Mouse (Mus musculus): ENCODE data around the gene Rxrb. TPM values are rescaled to one million over a fixed set of nuclear protein-coding genes. Genes with fewer than 3 reads are reported as not detected.
A peak's percentile ranks its signal among the peaks of the same experiment; 100 is the strongest.

Gene Rxrb
- total RNA-seq, 2 experiments from 2014 or later: 43.6 to 49.4 TPM

DNA sequence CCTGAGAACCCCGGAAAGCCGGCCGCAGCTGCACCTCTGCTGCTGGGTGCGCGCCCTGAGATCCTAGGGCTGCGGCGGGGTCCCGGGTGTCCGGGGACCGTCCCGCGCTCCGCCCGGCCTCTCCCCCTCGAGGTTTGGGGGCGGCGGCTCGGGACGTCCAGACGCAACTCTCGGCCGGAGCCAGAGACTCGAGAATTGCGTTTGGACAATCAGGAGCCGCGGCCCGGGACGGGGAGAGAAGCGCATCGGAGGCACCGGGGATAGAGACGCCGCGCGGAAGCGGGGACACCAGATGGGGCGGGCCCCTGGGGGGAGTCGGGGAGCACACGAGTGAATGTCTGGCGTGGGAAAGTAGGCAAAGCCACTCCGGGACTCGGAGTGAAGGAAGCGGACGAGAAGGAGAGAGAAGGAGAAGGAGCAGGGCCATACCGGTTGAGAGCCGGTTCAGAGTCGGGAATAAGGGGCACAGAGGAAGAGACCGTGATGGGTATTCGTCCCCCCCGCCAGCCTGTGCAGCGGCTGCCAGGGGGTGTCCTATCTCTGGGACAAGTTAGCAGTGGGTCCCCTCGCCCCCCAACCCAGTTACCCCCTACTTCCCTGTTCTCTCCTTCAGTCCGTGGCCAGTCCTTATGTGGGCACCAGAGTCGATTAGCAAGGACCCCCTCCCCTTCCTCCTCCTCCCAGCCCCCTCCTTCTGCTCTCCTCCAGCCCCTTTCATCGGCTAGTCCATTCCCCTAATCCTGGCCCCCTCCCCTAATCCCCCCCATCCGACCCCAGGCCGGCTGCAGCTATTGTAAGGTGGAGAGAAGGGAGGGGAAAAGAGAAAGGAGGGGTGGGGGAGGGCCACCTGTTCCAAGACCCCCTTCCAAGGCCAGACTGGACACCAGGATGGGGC is 6.5 kb upstream of the Rxrb start:
- peak in 1 of 2 experiments; percentile 68 for DNase-seq (ENCODE audit: low spot score in 2 of 2)

DNA sequence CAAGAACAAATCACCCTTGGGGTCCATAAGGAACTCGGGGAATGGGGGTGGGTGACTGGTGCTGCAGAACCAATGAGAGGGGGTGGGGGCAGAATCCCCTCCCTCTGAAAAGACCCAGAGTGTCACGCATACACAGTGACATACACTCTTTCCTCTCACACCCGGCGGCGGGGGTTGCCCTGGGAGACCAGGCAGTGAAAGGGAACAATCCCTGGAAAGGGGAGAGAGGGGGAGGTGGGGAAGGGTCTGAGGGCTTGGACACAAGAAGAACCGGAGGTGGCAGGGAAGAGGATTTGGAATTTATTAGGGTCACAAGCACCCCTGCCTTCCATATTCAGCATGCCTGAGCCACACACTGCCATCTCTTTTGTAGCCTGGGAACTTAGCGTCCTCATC is 5.9 kb upstream of the Rxrb start:
- peak in 1 of 2 experiments; percentile 23 for DNase-seq (ENCODE audit: low spot score in 2 of 2)

DNA sequence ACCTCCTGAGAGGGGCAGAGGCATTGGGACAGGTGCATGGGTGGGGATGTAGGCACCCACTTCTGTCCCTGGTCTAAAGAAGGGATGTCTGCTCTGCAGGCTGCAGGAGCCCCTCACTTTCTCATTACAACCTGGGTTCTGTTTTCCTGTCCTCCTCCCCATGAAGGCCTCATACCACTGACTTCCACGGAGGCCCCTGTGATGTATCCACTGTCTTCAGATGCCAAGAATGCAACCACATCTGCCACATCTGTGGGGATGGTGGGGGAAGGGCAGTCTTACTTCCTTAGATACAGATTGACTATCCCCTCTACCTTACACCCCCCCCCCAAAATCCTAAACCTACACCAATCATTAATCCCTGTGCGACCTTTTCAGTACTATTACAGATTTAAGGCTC is 5.4 kb upstream of the Rxrb start:
- no peak for DNase-seq (ENCODE audit: low spot score in 2 of 2)

DNA sequence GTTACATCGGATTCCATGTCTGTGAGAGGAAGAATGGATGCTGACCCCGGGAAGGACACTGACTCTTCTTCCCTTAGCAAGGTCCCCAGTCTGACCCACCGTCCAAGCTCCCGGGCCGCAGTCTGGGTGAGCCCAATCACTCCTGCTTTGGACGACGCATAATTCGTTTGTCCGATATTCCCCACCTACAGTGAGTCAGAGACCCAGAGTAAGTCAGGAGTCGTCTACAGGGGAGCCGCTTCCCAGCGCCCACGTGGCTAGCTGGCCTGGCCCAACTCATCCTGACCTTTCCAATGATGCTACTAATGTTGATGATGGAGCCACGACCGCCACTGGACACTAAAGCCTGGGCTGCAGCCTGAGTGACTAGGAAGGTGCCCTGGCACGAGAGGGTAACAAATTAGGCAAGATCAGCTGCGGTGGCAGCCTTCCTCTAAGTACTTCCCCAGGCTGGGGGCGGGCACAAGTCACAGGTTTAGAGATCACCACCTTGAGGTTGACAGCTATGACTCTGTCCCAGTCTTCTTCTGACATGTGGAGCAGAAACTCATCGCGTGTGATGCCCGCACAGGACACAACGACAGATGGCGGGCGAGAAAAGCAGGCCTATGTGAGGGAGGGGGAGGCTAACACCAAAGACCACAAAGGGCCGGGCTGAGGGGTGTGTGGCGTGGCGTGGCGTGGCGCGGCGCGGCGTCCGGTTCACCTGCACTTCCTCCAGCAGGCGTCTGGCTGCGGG is 4.5 kb upstream of the Rxrb start:
- peak in 1 of 2 experiments; percentile 18 for DNase-seq (ENCODE audit: low spot score in 2 of 2)

DNA sequence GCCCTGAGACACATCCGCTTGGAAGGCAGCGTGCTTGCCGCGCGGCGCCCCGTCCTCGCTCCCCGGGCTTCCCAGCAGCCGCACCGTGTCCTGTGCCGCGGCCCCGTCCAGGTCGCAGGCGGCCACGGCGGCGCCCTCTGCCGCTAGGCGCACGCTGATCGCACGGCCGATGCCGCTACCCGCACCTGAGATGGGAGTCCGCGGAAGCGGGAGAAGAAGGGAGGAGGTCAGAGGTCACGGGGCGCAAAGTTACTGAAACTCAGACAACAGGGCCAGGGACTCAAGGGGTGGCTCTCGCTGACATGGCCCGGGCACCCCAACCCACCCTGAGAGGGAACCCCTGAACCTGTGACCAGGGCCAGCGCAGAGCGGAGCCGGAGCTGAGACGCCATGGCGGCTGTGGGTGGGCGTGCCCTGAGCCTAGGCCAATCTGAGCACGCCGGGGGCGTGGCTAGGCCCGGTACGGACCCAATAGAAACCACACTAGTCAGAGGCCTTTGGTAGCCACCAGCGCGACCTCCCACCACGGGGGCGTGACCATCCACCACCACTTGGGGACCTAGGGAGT is 3.9 kb upstream of the Rxrb start, which contains the start of gene H2-Ke6:
H2-Ke6 (minus strand) TSS at position 405 of the 568 bp plus-strand sequence.
- DNase-seq (ENCODE audit: low spot score in 2 of 2): peak; percentile 88 to 93

DNA sequence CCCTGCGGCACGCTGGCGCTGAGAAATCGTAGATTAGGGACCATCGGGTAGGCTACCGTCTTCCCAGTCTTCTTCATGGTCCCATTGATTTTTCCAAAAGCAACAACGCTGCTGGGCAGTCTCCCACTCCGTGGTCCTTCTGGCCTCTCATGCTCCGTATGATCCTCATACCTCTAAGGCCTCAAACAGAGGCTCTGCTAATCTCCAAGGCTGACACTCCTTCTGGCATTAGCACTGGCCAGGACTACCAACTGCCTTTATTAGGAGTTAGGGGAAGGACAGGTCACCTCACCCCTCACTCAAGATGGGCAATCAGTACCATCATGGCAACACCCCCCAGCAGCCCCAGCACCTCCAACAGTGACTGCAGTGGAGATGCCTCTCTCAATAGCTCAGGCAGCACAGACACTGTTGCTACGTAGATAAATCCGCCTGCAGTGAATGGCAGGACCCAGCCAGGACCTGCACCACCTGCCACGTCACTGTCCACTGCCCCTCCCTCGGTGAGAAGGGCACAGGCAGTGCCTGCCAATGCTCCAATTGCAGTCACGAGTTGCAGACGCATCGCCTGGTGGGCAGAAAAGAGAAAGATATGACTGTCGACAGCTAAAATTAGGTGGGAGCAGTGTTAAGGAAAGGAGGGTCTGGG is 3.0 kb upstream of the Rxrb start:
- DNase-seq (ENCODE audit: low spot score in 2 of 2): no peak

DNA sequence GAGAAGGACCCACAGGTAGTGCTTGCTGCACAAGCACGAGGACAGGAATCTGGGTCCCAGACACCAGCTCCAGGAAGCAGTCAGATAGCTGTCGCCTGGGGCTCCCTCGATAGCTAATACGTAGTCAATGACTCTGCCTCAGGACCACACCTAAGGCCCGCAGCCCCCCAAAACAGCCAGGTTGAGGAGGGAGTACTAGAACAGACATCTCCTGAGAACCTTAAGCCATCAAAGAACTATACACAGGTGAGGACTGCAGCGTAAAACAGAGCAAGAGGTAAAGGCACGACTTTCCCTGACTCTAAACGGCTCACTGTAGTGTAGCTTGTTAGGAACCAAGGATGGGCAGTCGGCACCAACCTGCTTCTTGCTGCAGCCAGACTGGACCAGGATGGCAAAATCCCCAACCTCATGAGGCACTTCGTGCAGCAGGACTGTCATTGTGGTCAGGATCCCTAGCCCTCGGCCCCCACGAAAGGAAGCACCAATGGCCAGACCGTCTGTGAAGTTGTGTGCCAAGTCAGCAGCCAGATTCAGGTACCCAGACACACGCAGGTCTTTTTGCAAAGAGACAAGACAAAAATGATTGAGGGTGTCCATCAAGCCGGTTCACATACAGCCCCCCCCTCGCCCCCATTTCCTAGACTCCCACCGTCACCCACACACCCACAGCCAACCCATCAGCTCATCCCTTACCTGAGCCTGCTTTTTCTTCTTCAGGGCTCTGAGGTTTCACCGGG is 2.3 kb upstream of the Rxrb start:
- no peak for DNase-seq (ENCODE audit: low spot score in 2 of 2)

DNA sequence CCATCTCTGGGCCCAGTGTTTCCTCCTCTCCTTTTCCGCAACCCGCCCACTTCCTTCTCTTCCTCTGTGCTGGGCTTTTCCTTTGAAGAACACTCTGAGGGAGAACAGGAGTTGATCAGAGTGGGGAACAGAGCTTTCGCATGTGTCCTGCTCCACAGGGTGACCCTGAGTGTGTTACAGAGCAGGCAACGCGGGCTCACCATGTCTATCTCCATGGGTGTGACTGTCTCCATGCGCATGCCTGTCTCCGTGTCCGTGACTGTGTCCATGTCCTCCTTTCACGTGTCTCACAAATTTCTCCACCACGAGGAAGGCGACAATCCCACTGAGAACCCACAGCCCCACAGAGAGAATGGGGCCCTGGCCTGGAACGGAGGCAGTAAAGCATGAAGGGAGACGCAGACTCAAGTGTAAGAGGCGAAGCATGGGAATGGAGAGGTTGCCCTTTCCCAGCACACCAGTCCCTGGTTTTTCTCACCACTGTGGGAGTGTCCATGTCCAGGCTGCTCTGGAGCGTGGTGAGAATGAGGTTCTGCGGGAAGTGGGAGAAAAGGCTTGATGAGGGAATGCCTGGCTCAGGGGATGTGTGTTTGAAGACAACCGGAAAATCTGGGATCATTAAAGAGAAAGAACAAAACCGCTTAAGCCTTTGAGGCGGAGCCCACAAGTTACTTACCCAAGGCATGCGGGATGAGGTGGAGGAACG is 1.6 kb upstream of the Rxrb start:
- DNase-seq (ENCODE audit: low spot score in 2 of 2): no peak

DNA sequence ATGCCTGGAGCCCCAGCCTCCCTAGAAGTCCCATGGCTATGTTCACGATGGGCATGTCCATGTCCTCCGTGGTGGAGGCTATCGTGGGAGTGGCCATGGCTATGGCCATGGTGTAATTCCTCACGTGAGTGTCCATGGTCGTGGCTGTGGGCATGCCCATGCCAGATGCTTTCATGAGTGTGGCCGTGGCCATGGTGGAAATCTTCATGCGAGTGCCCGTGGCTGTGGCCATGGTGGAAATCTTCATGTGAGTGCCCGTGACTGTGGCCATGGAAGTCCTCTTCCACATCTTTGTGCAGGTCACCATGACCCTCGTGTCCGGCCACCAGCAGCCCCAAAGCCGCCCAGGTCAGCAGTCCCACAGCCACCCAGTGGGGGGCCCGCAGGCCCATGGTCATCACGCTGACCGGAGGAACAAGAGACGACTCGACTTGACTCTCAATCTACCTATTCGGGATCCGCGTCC is 718 bp upstream of the Rxrb start:
- peak in 1 of 2 experiments; percentile 37 for DNase-seq (ENCODE audit: low spot score in 2 of 2)

DNA sequence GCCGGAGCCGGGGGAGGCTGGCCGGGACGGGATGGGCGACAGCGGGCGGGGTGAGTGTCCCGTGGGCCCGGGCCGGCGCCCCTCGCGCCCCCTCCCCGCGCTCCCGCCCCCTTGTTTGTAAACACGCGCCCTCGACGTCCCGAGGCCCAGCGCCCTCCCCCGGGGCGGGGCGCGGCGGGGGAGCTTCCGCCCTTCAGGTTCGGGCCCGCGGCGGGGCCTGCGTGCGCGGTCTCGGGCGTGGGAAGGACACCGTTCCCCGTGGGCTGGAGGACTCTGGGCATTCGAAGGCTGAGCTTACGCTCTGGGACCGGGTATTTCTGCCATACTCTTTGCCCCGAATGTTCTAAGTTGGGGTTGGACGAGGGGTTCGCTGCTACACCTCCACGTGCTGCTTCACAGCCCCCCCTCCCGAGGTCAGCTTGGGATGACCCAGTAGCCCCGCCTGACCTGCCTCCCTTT is 591 bp downstream of the Rxrb start:
- DNase-seq (ENCODE audit: low spot score in 2 of 2): peak in 1 of 2 experiments; percentile 69

DNA sequence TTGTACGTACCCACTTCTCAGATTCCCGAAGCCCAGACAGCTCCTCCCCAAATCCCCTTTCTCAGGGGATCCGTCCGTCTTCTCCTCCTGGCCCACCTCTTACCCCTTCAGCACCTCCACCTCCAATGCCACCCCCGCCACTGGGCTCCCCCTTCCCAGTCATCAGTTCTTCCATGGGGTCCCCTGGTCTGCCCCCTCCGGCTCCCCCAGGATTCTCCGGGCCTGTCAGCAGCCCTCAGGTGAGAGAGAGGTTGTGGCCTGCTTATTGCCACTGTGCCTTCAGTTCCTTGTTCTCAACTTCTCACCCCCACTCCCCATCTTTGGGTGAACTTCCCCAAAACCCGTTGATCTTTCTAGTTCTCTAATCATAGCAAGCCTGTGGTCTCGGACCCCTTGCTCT is 1.2 kb downstream of the Rxrb start:
- DNase-seq (ENCODE audit: low spot score in 2 of 2): peak in 1 of 2 experiments; percentile 36

DNA sequence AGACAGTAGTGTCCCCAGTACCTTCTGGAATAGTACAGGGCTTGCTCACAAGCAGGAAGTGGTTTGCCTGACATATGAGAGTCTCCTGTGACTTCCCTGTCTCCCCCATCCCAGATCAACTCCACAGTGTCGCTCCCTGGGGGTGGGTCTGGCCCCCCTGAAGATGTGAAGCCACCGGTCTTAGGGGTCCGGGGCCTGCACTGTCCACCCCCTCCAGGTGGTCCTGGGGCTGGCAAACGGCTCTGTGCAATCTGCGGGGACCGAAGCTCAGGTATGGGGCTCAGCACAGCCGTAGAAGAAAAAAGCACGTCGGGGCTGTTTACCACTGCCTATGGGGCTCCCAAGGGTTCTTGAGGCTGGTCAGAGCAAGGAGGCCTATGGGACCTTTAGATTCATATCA is 1.8 kb downstream of the Rxrb start:
- peak in 1 of 2 experiments; percentile 20 for DNase-seq (ENCODE audit: low spot score in 2 of 2)

DNA sequence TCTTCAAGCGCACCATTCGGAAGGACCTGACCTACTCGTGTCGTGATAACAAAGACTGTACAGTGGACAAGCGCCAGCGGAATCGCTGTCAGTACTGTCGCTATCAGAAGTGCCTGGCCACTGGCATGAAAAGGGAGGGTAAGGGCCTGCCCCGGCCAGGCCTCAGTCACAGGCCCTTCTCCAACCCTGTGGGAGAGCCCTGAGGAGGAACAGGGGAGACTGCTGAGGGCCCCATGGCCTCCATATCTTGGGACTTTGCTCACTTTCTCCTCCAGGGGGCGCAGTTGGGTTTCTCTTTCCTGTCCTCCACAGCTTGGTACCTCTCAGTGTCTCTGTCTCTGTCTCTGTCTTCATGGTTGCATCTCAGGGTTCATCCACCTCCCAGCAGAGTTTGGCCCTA is 2.5 kb downstream of the Rxrb start:
- peak in 1 of 2 experiments; percentile 53 for DNase-seq (ENCODE audit: low spot score in 2 of 2)

DNA sequence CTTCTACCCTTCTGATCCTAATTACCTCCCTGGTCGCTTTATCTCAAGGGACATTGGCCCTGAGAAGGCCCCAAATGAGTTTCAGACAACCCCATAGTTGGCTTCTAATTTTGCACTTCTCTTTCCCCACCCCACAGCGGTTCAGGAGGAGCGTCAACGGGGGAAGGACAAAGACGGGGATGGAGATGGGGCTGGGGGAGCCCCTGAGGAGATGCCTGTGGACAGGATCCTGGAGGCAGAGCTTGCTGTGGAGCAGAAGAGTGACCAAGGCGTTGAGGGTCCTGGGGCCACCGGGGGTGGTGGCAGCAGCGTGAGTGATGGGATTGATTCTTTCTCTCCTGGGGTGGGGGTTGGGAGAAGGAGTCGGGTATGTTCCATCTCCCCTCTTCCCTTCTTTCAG is 3.9 kb downstream of the Rxrb start:
- DNase-seq (ENCODE audit: low spot score in 2 of 2): peak in 1 of 2 experiments; percentile 13

DNA sequence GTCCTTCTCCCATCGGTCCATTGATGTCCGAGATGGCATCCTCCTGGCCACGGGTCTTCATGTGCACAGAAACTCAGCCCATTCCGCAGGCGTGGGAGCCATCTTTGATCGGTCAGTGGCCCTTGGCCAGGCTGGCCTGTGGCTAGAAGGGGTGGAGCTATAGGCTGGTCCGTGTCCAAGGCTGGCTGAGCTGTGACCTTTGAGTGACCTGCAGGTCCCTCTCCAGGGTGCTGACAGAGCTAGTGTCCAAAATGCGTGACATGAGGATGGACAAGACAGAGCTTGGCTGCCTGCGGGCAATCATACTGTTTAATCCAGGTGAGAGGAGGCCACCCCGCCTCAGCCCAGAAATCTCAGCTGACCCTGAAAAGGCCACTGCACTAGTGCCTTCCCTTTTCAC is 5.0 kb downstream of the Rxrb start:
- DNase-seq (ENCODE audit: low spot score in 2 of 2): peak in 1 of 2 experiments; percentile 25

DNA sequence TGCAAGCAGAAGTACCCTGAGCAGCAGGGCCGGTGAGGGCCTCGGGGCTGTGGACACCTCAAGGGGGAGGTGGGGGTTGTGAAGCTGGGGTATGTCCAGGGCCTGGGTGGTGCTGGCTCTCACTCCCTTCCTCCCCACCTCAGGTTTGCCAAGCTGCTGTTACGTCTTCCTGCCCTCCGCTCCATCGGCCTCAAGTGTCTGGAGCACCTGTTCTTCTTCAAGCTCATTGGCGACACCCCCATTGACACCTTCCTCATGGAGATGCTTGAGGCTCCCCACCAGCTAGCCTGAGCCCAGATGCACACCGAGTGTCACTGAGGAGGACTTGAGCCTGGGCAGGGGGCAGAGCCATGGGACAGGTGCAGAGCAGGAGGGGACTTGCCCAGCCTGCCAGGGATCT is 5.6 kb downstream of the Rxrb start:
- DNase-seq (ENCODE audit: low spot score in 2 of 2): no peak

DNA sequence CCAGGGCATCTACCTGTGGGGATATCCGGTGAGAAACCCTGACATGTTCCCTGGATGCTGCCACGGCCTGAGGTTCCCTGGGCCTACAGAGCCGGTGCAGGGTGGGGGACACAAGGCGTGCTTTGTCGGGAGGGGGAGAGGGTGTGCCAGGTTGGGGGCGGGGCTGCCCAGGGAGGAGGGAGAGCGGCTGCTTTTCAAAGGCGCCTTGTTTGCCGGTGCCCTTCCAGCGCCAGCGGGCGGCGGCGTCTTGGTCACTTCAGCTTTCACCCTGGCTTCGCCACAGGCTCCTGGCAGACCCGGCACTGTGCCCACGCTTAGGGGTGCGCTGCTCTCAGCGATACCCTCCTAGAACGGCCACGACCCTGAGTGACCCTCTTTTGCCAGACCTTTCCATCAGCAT is 6.8 kb downstream of the Rxrb start:
- peak in 1 of 2 experiments; percentile 41 for DNase-seq (ENCODE audit: low spot score in 2 of 2)

DNA sequence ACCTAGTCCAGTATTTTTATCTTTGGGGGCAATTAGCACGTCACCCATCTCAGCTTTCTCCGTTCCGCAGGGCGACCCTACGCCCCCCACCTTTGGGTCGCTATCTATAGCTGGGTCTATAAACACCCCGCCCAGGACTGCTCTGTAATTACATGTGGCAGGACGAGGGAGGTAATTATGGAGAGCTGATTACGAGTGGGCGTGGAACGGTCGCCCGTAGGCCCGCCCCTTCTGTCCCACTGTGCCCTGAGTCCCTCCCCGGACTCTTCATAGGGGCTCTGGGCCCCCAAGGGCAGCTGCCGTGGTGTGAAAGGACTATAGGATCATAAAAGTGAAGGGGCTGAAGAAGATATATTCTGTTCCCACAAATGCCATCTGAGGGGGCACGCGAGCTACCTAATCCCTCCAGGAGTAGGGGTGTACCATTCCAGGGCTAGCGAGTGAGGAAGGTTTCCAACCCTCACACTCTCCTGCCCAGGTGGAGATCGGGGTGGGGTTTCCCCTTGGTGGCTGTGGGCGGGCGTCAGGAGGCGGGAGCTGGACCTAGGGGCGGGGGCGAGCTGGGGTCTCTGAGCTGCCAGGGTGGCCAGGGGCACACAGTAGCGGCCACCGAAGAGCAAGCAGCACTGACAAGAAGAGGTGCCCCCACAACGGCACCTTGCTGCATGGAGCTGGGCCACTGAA is 7.4 kb downstream of the Rxrb start, which contains the start of gene Col11a2:
Col11a2 (plus strand) TSS at position 560 of the 684 bp plus-strand sequence.
- no peak for DNase-seq (ENCODE audit: low spot score in 2 of 2)

Data from gastrocnemius, postnatal 4 days (tissue).